ENCODE assay signal across 11 mouse cellular contexts in genomic region chr12:80440957-80441356, GRCm38 (mm10). TPM values are rescaled to one million over a fixed set of nuclear protein-coding genes. Genes with fewer than 3 reads are reported as not detected.
A peak's percentile ranks its signal among the peaks of the same experiment; 100 is the strongest.
DNase-seq lines count a peak whose midpoint lies in the region; ATAC-seq and TF ChIP-seq lines count a peak whose summit lies in the region.
"Had no signal": no experiment of that assay in that cellular context is flagged by ENCODE, and none has a peak within 500 bp of the region (broad histone marks: within the 10 kb centered on the region; RNA-seq: fewer than 3 reads in every experiment).

No protein-coding gene starts in this region.

- no peaks in the 10 kb centered on the region for H3K9me3 ChIP-seq in hindbrain, postnatal 0 days (ENCODE audit: low read length)
- no peaks in the 10 kb centered on the region for H3K9me3 ChIP-seq in hindbrain, embryonic 16.5 days (ENCODE audit: control insufficient read depth, low read length)
- H3K9me3 ChIP-seq in midbrain, postnatal 0 days (ENCODE audit: low read length) = no peaks in the 10 kb centered on the region
- H3K9me3 ChIP-seq in midbrain, embryonic 15.5 days = no peaks in the 10 kb centered on the region
- H3K9me3 ChIP-seq: hindbrain, embryonic 12.5 days; limb, embryonic 10.5 days had no signal

- H3K4me3 ChIP-seq in hindbrain, postnatal 0 days (ENCODE audit: low read length) = no peak overlapping the region
- H3K4me3 ChIP-seq in hindbrain, embryonic 16.5 days (ENCODE audit: low read length) = no peak overlapping the region
- H3K4me3 ChIP-seq in midbrain, postnatal 0 days (ENCODE audit: low read depth, low read length) = no peak overlapping the region
- H3K4me3 ChIP-seq in midbrain, embryonic 15.5 days = no peak overlapping the region
- H3K4me3 ChIP-seq: hindbrain, embryonic 12.5 days; limb, embryonic 10.5 days had no signal

- H3K4me2 ChIP-seq in hindbrain, postnatal 0 days (ENCODE audit: low read depth, low read length) = no peak overlapping the region
- H3K4me2 ChIP-seq in hindbrain, embryonic 16.5 days (ENCODE audit: low read length) = no peak overlapping the region
- no peak overlapping the region for H3K4me2 ChIP-seq in midbrain, postnatal 0 days (ENCODE audit: low read depth, low read length, poor library complexity, severe bottlenecking)
- H3K4me2 ChIP-seq in midbrain, embryonic 15.5 days = no peak overlapping the region
- H3K4me2 ChIP-seq: hindbrain, embryonic 12.5 days had no signal

- H3K27me3 ChIP-seq in hindbrain, postnatal 0 days (ENCODE audit: insufficient read depth, low read length) = no peaks in the 10 kb centered on the region
- no peaks in the 10 kb centered on the region for H3K27me3 ChIP-seq in hindbrain, embryonic 16.5 days (replicated peaks; ENCODE audit: control insufficient read depth, insufficient read depth, low read length)
- no peaks in the 10 kb centered on the region for H3K27me3 ChIP-seq in midbrain, postnatal 0 days (ENCODE audit: insufficient read depth, low read length)
- H3K27me3 ChIP-seq in midbrain, embryonic 15.5 days (replicated peaks) = no peaks in the 10 kb centered on the region
- H3K27me3 ChIP-seq: hindbrain, embryonic 12.5 days had no signal

- no peaks in the 10 kb centered on the region for H3K36me3 ChIP-seq in hindbrain, postnatal 0 days (ENCODE audit: insufficient read depth, low read length)
- no peaks in the 10 kb centered on the region for H3K36me3 ChIP-seq in hindbrain, embryonic 16.5 days (ENCODE audit: control insufficient read depth, insufficient read depth, low read length)
- H3K36me3 ChIP-seq in midbrain, postnatal 0 days (ENCODE audit: insufficient read depth, low read length) = no peaks in the 10 kb centered on the region
- no peaks in the 10 kb centered on the region for H3K36me3 ChIP-seq in midbrain, embryonic 15.5 days (replicated peaks)
- H3K36me3 ChIP-seq: hindbrain, embryonic 12.5 days; limb, embryonic 10.5 days had no signal

- TF ChIP-seq CTCF in hindbrain, postnatal 0 days (IDR thresholded peaks at IDR 0.05; ENCODE audit: low read depth) = peak; percentile 47
- TF ChIP-seq CTCF in midbrain, postnatal 0 days (IDR thresholded peaks at IDR 0.05) = peak; percentile 51
- TF ChIP-seq CTCF in brain, embryonic 14.5 days (IDR thresholded peaks at IDR 0.05; ENCODE audit: borderline replicate concordance, extremely low read depth, insufficient read depth, insufficient read length) = peak; percentile 8; the same call in 1 of the 2 replicates

- no peaks in the 10 kb centered on the region for H3K4me1 ChIP-seq in hindbrain, postnatal 0 days (ENCODE audit: insufficient read depth, low read length)
- no peaks in the 10 kb centered on the region for H3K4me1 ChIP-seq in hindbrain, embryonic 16.5 days (ENCODE audit: control insufficient read depth, insufficient read depth, low read depth, low read length)
- H3K4me1 ChIP-seq in midbrain, postnatal 0 days (ENCODE audit: insufficient read depth, low read length) = no peaks in the 10 kb centered on the region
- H3K4me1 ChIP-seq in midbrain, embryonic 15.5 days = peaks cover 7% of the 10 kb centered on the region; the same call in 1 of the 2 replicates

- 72% methylated on average over 2 of the region's 2 CpGs for WGBS in hindbrain, postnatal 0 days
- WGBS in hindbrain, embryonic 16.5 days = 70% methylated on average over 2 of the region's 2 CpGs
- 81% methylated on average over 2 of the region's 2 CpGs for WGBS in midbrain, postnatal 0 days
- WGBS in midbrain, embryonic 15.5 days = 76% methylated on average over 2 of the region's 2 CpGs

- H3K9ac ChIP-seq in hindbrain, postnatal 0 days (replicated peaks; ENCODE audit: low read length) = no peak overlapping the region
- H3K9ac ChIP-seq in hindbrain, embryonic 16.5 days (ENCODE audit: low read depth, low read length) = no peak overlapping the region
- no peak overlapping the region for H3K9ac ChIP-seq in midbrain, postnatal 0 days (replicated peaks; ENCODE audit: low read length, poor library complexity, severe bottlenecking)
- no peak overlapping the region for H3K9ac ChIP-seq in midbrain, embryonic 15.5 days
- H3K9ac ChIP-seq: hindbrain, embryonic 12.5 days had no signal

- ATAC-seq in hindbrain, postnatal 0 days = no peak
- no peak for ATAC-seq in hindbrain, embryonic 16.5 days
- no peak for ATAC-seq in midbrain, postnatal 0 days (ENCODE audit: low FRiP score)
- no peak for ATAC-seq in midbrain, embryonic 15.5 days (replicated peaks)
- ATAC-seq in granulocyte monocyte progenitor cell, adult 5-6 weeks (replicated peaks; ENCODE audit: poor library complexity, severe bottlenecking) = no peak

- peak; percentile 48 for DNase-seq in hindbrain, postnatal 0 days (ENCODE audit: low spot score)
- DNase-seq in midbrain, postnatal 0 days (ENCODE audit: low spot score) = peak; percentile 17
- DNase-seq in brain, embryonic 14.5 days (ENCODE audit: low read depth) = no peak
- DNase-seq in thymus, postnatal 14 days = peak; percentile 39
- DNase-seq: adrenal gland, adult 2 months; right cerebral cortex, postnatal 4 days had no signal

- H3K27ac ChIP-seq in hindbrain, postnatal 0 days = no peak overlapping the region
- H3K27ac ChIP-seq in hindbrain, embryonic 16.5 days (ENCODE audit: low read depth, low read length) = no peak overlapping the region
- H3K27ac ChIP-seq in midbrain, postnatal 0 days (ENCODE audit: low read depth, low read length) = no peak overlapping the region
- H3K27ac ChIP-seq in midbrain, embryonic 15.5 days = no peak overlapping the region
- H3K27ac ChIP-seq: hindbrain, embryonic 12.5 days; limb, embryonic 10.5 days had no signal

- no peak for TF ChIP-seq POLR2A in brain, embryonic 14.5 days (IDR thresholded peaks at IDR 0.05; ENCODE audit: borderline replicate concordance, extremely low read depth, insufficient read depth, insufficient read length, poor library complexity, severe bottlenecking)

RNA-seq across cellular contexts. Expression of gene Dcaf5, which starts 4.6 kb away (rescaled TPM):
- 53.0 and 55.5 TPM in 2 replicates for total RNA-seq in hindbrain, postnatal 0 days (2014; rRNA removed)
- 18.6 and 19.6 TPM in 2 replicates for polyA plus RNA-seq in hindbrain, postnatal 0 days (2015; fragmentation: Nextera tagmentation; extraction: Ambion mirVana)
- polyA plus RNA-seq in hindbrain, embryonic 16.5 days (2015; fragmentation: Nextera tagmentation; extraction: Ambion mirVana) = 19.4 and 23.6 TPM in 2 replicates
- 71.6 and 97.6 TPM in 2 replicates for total RNA-seq in midbrain, postnatal 0 days (2014; rRNA removed)
- polyA plus RNA-seq in midbrain, postnatal 0 days (2015; fragmentation: Nextera tagmentation; extraction: Ambion mirVana) = 17.6 and 19.4 TPM in 2 replicates
- polyA plus RNA-seq in midbrain, embryonic 15.5 days (2015; fragmentation: Nextera tagmentation; extraction: Ambion mirVana) = 25.5 and 26.6 TPM in 2 replicates
- polyA plus RNA-seq in brain, embryonic 14.5 days (2012; rRNA removed) = 39.6 and 53.7 TPM in 2 replicates
- 11.9 and 12.9 TPM in 2 replicates for total RNA-seq in granulocyte monocyte progenitor cell, adult 5-6 weeks (2014; fragmentation: Nextera tagmentation)
- total RNA-seq in granulocyte monocyte progenitor cell, adult 5-6 weeks (2017) = 14.2 and 14.4 TPM in 2 replicates

RNA-seq across cellular contexts. Expression of gene Exd2, which starts 21.9 kb away (rescaled TPM):
- 25.2 and 30.6 TPM in 2 replicates for total RNA-seq in hindbrain, postnatal 0 days (2014; rRNA removed)
- polyA plus RNA-seq in hindbrain, postnatal 0 days (2015; fragmentation: Nextera tagmentation; extraction: Ambion mirVana) = 26.3 and 29.9 TPM in 2 replicates
- polyA plus RNA-seq in hindbrain, embryonic 16.5 days (2015; fragmentation: Nextera tagmentation; extraction: Ambion mirVana) = 45.0 and 56.0 TPM in 2 replicates
- total RNA-seq in midbrain, postnatal 0 days (2014; rRNA removed) = 40.0 and 43.1 TPM in 2 replicates
- polyA plus RNA-seq in midbrain, postnatal 0 days (2015; fragmentation: Nextera tagmentation; extraction: Ambion mirVana) = 31.5 and 32.7 TPM in 2 replicates
- polyA plus RNA-seq in midbrain, embryonic 15.5 days (2015; fragmentation: Nextera tagmentation; extraction: Ambion mirVana) = 59.6 and 69.7 TPM in 2 replicates
- 54.5 and 59.5 TPM in 2 replicates for polyA plus RNA-seq in brain, embryonic 14.5 days (2012; rRNA removed)
- 13.8 and 20.0 TPM in 2 replicates for total RNA-seq in granulocyte monocyte progenitor cell, adult 5-6 weeks (2014; fragmentation: Nextera tagmentation)
- 9.9 and 11.2 TPM in 2 replicates for total RNA-seq in granulocyte monocyte progenitor cell, adult 5-6 weeks (2017)
